Comparison of ENCODE assay signal across 9 mouse cellular contexts in genomic region chr2:66961808-66962519, GRCm38 (mm10).
DNase-seq lines count a peak whose midpoint lies in the region; ATAC-seq and TF ChIP-seq lines count a peak whose summit lies in the region.
"Had no signal": no experiment of that assay in that cellular context is flagged by ENCODE, and none has a peak within 500 bp of the region (broad histone marks: within the 10 kb centered on the region; RNA-seq: fewer than 3 reads in every experiment).

No protein-coding gene starts in this region.

- H3K4me1 ChIP-seq in cortical plate, adult 2 months (ENCODE audit: control insufficient read depth, insufficient read depth, low read length), result no peaks in the 10 kb centered on the region
- no peaks in the 10 kb centered on the region for H3K4me1 ChIP-seq in hindbrain, embryonic 15.5 days (replicated peaks)
- H3K4me1 ChIP-seq in midbrain, postnatal 0 days (ENCODE audit: insufficient read depth, low read length), result no peaks in the 10 kb centered on the region
- H3K4me1 ChIP-seq: heart, embryonic 13.5 days had no signal

- 29% methylated on average over 8 of the region's 8 CpGs for WGBS in hindbrain, embryonic 15.5 days
- 27% methylated on average over 8 of the region's 8 CpGs for WGBS in midbrain, postnatal 0 days

- intact Hi-C loops in gastrocnemius, postnatal 14 days (cut with DNase I; ENCODE audit: low total_unique reads), result no loop called here
- intact Hi-C loops in left cerebral cortex, adult 2 months (cut with DNase I), result loop anchor here (2.0 to 5.0 kb wide), 2 partner anchors 515 to 1389 kb away; no protein-coding TSS in a partner anchor

- H3K36me3 ChIP-seq in hindbrain, embryonic 15.5 days, result no peaks in the 10 kb centered on the region
- H3K36me3 ChIP-seq in midbrain, postnatal 0 days (ENCODE audit: insufficient read depth, low read length), result no peaks in the 10 kb centered on the region
- H3K36me3 ChIP-seq: heart, embryonic 13.5 days had no signal

- no peak overlapping the region for H3K4me3 ChIP-seq in cortical plate, adult 2 months (ENCODE audit: insufficient read depth, low read length)
- no peak overlapping the region for H3K4me3 ChIP-seq in hindbrain, embryonic 15.5 days
- no peak overlapping the region for H3K4me3 ChIP-seq in left cerebral cortex, adult 2 months
- H3K4me3 ChIP-seq in midbrain, postnatal 0 days (ENCODE audit: low read depth, low read length), result no peak overlapping the region
- H3K4me3 ChIP-seq: heart, embryonic 13.5 days had no signal

- no peaks in the 10 kb centered on the region for H3K9me3 ChIP-seq in hindbrain, embryonic 15.5 days
- no peaks in the 10 kb centered on the region for H3K9me3 ChIP-seq in midbrain, postnatal 0 days (ENCODE audit: low read length)
- H3K9me3 ChIP-seq: heart, embryonic 13.5 days had no signal

- H3K27me3 ChIP-seq in hindbrain, embryonic 15.5 days, result no peaks in the 10 kb centered on the region
- no peaks in the 10 kb centered on the region for H3K27me3 ChIP-seq in midbrain, postnatal 0 days (ENCODE audit: insufficient read depth, low read length)
- H3K27me3 ChIP-seq: heart, embryonic 13.5 days had no signal

- H3K9ac ChIP-seq in hindbrain, embryonic 15.5 days, result no peak overlapping the region
- H3K9ac ChIP-seq in midbrain, postnatal 0 days (replicated peaks; ENCODE audit: low read length, poor library complexity, severe bottlenecking), result no peak overlapping the region
- H3K9ac ChIP-seq: heart, embryonic 13.5 days had no signal

- DNase-seq in gastrocnemius, adult 18-20 months (ENCODE audit: low spot score), result peak; percentile 5
- no peak for DNase-seq in gastrocnemius, postnatal 14 days
- peak; percentile 65 for DNase-seq in MN1 (ENCODE audit: low spot score)
- DNase-seq in left cerebral cortex, adult 2 months (ENCODE audit: extremely low spot score in 1 of 2, low spot score in 2 of 2), result peak; percentile 33 to 36
- DNase-seq in midbrain, postnatal 0 days (ENCODE audit: low spot score), result peak; percentile 83
- DNase-seq in spleen, adult 18-20 months, result no peak

- no peak overlapping the region for H3K4me2 ChIP-seq in hindbrain, embryonic 15.5 days
- no peak overlapping the region for H3K4me2 ChIP-seq in midbrain, postnatal 0 days (ENCODE audit: low read depth, low read length, poor library complexity, severe bottlenecking)
- H3K4me2 ChIP-seq: heart, embryonic 13.5 days had no signal

- TF ChIP-seq CTCF in cortical plate, adult 2 months (IDR thresholded peaks at IDR 0.05; ENCODE audit: extremely low read depth, insufficient read depth, low read length), result peak; percentile 66
- TF ChIP-seq CTCF in left cerebral cortex, adult 2 months (IDR thresholded peaks at IDR 0.05), result peak; percentile 76
- peak; percentile 93 for TF ChIP-seq CTCF in midbrain, postnatal 0 days (IDR thresholded peaks at IDR 0.05)

- peak; percentile 15; the same call in 1 of the 2 replicates for ATAC-seq in hindbrain, embryonic 15.5 days (ENCODE audit: low FRiP score, low read depth)
- no peak for ATAC-seq in midbrain, postnatal 0 days (ENCODE audit: low FRiP score)

- H3K27ac ChIP-seq in cortical plate, adult 2 months (ENCODE audit: insufficient read depth, low read length), result no peak overlapping the region
- H3K27ac ChIP-seq in hindbrain, embryonic 15.5 days (replicated peaks), result no peak overlapping the region
- no peak overlapping the region for H3K27ac ChIP-seq in left cerebral cortex, adult 2 months
- no peak overlapping the region for H3K27ac ChIP-seq in midbrain, postnatal 0 days (ENCODE audit: low read depth, low read length)
- H3K27ac ChIP-seq: heart, embryonic 13.5 days had no signal

- TF ChIP-seq POLR2A in cortical plate, adult 2 months (IDR thresholded peaks at IDR 0.05; ENCODE audit: extremely low read depth, insufficient read depth, low read length), result no peak

Comparison
In these comparisons a context has a peak if more than half of its experiments do, and no peak if none do; other contexts are left out.
1. DNase-seq: peak in gastrocnemius, adult 18-20 months (single experiment), MN1 (single experiment), left cerebral cortex, adult 2 months (2 of 2) and midbrain, postnatal 0 days (single experiment); none in gastrocnemius, postnatal 14 days (single experiment) and spleen, adult 18-20 months (0 of 2).
2. Peak in every context shown above with its lines, with median percentiles within 50 percentile points of each other: CTCF ChIP-seq.